In the genomic region with DNA sequence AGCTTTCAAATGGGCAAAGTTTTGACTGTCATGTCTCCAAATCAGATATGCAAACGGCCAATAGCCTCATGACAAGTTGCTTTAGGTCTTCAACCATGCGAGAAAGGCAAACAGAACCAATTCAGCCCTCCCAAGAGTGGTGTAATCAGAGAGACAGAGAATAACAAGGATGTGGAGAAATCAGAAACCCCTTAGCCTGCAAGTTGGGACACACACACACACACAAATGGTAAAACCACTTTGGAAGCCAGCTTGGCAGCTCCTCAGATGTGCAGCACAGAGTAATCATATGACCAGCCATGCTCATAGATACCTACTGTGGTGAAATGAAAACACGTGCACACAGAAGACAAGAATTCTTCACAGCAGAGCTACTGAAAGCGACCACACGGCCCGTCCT, we compare ENCODE assay signal across 18 mouse cellular contexts.
DNase-seq lines count a peak whose midpoint lies in the region; ATAC-seq lines count a peak whose summit lies in the region.
"Had no signal": no experiment of that assay in that cellular context is flagged by ENCODE, and none has a peak within 500 bp of the region (broad histone marks: within the 10 kb centered on the region; RNA-seq: fewer than 3 reads in every experiment).

No protein-coding gene starts in this region.

- intact Hi-C loops in heart, postnatal 14 days (cut with DNase I), result no loop called here

- no peaks in the 10 kb centered on the region for H3K4me1 ChIP-seq in forebrain, embryonic 11.5 days (replicated peaks; ENCODE audit: control insufficient read depth, insufficient read depth, low read length)
- H3K4me1 ChIP-seq in forebrain, embryonic 16.5 days (replicated peaks; ENCODE audit: control insufficient read depth, insufficient read depth, low read length), result no peaks in the 10 kb centered on the region
- H3K4me1 ChIP-seq in heart, embryonic 10.5 days, result peaks cover 18% of the 10 kb centered on the region
- H3K4me1 ChIP-seq: forebrain, embryonic 13.5 days; forebrain, embryonic 15.5 days had no signal

- no peaks in the 10 kb centered on the region for H3K36me3 ChIP-seq in forebrain, embryonic 11.5 days (ENCODE audit: control insufficient read depth, insufficient read depth, low read length)
- H3K36me3 ChIP-seq in forebrain, embryonic 16.5 days (ENCODE audit: control insufficient read depth, insufficient read depth), result no peaks in the 10 kb centered on the region
- H3K36me3 ChIP-seq in heart, embryonic 10.5 days, result no peaks in the 10 kb centered on the region
- H3K36me3 ChIP-seq: embryonic facial prominence, embryonic 13.5 days; forebrain, embryonic 10.5 days; forebrain, embryonic 15.5 days had no signal

- no peak overlapping the region for H3K4me2 ChIP-seq in forebrain, embryonic 11.5 days (ENCODE audit: low read depth, low read length, severe bottlenecking)
- H3K4me2 ChIP-seq in forebrain, embryonic 16.5 days (ENCODE audit: low read length), result no peak overlapping the region
- H3K4me2 ChIP-seq: embryonic facial prominence, embryonic 13.5 days; forebrain, embryonic 13.5 days; forebrain, embryonic 15.5 days had no signal

- WGBS in forebrain, embryonic 11.5 days, result 86% methylated on average over 6 of the region's 6 CpGs
- 76% methylated on average over 6 of the region's 6 CpGs for WGBS in forebrain, embryonic 16.5 days
- WGBS in heart, embryonic 10.5 days, result 78% methylated on average over 6 of the region's 6 CpGs

- no peaks in the 10 kb centered on the region for H3K9me3 ChIP-seq in forebrain, embryonic 11.5 days (ENCODE audit: control insufficient read depth, low read length)
- no peaks in the 10 kb centered on the region for H3K9me3 ChIP-seq in forebrain, embryonic 16.5 days (ENCODE audit: control insufficient read depth, low read length)
- no peaks in the 10 kb centered on the region for H3K9me3 ChIP-seq in heart, embryonic 10.5 days
- H3K9me3 ChIP-seq: embryonic facial prominence, embryonic 13.5 days; forebrain, embryonic 10.5 days; forebrain, embryonic 13.5 days; forebrain, embryonic 15.5 days had no signal

- H3K27ac ChIP-seq in forebrain, embryonic 11.5 days (ENCODE audit: low read depth, low read length), result no peak overlapping the region
- no peak overlapping the region for H3K27ac ChIP-seq in forebrain, embryonic 16.5 days (ENCODE audit: low read length)
- no peak overlapping the region for H3K27ac ChIP-seq in heart, embryonic 10.5 days
- H3K27ac ChIP-seq: embryonic facial prominence, embryonic 13.5 days; forebrain, embryonic 10.5 days; forebrain, embryonic 13.5 days; forebrain, embryonic 15.5 days had no signal

- no peak for ATAC-seq in forebrain, embryonic 11.5 days (replicated peaks; ENCODE audit: low FRiP score)
- ATAC-seq in forebrain, embryonic 16.5 days, result no peak
- ATAC-seq: forebrain, embryonic 13.5 days; forebrain, embryonic 15.5 days had no signal

- DNase-seq in forebrain, embryonic 11.5 days (ENCODE audit: low spot score), result peak; percentile 9
- peak; percentile 61 for DNase-seq in heart, embryonic 10.5 days (ENCODE audit: low spot score)
- DNase-seq in heart, postnatal 14 days, result no peak
- peak; percentile 24 for DNase-seq in gonadal fat pad, adult 2 months (ENCODE audit: low read depth)
- DNase-seq in adrenal gland, adult 18-20 months (ENCODE audit: low spot score in 2 of 2), result no peak
- DNase-seq: adrenal gland, adult 8-10 months; adrenal gland, postnatal 14 days; adrenal gland, postnatal 36 days; cerebellum, adult 11-12 months; cerebellum, adult 2 months; cerebellum, adult 9-10 months; cerebellum, postnatal 10 days; cerebellum, postnatal 25 days had no signal

- H3K9ac ChIP-seq in forebrain, embryonic 11.5 days (ENCODE audit: low read length), result no peak overlapping the region
- no peak overlapping the region for H3K9ac ChIP-seq in forebrain, embryonic 16.5 days (replicated peaks; ENCODE audit: low read depth, low read length)
- H3K9ac ChIP-seq: embryonic facial prominence, embryonic 13.5 days; forebrain, embryonic 13.5 days; forebrain, embryonic 15.5 days had no signal

- no peak overlapping the region for H3K4me3 ChIP-seq in forebrain, embryonic 11.5 days (ENCODE audit: low read depth, low read length)
- no peak overlapping the region for H3K4me3 ChIP-seq in forebrain, embryonic 16.5 days (replicated peaks; ENCODE audit: low read length)
- no peak overlapping the region for H3K4me3 ChIP-seq in heart, embryonic 10.5 days
- H3K4me3 ChIP-seq: embryonic facial prominence, embryonic 13.5 days; forebrain, embryonic 10.5 days; forebrain, embryonic 13.5 days; forebrain, embryonic 15.5 days had no signal

- H3K27me3 ChIP-seq in forebrain, embryonic 11.5 days (ENCODE audit: control insufficient read depth, insufficient read depth, low read length), result no peaks in the 10 kb centered on the region
- H3K27me3 ChIP-seq in forebrain, embryonic 16.5 days (replicated peaks; ENCODE audit: control insufficient read depth, insufficient read depth, low read length), result no peaks in the 10 kb centered on the region
- H3K27me3 ChIP-seq in heart, embryonic 10.5 days (ENCODE audit: insufficient read depth, poor library complexity, severe bottlenecking), result peaks cover 14% of the 10 kb centered on the region; the same call in 1 of the 2 replicates
- H3K27me3 ChIP-seq: forebrain, embryonic 15.5 days had no signal

Comparison
In these comparisons a context has a peak if more than half of its experiments do, and no peak if none do; other contexts are left out.
1. DNase-seq: peak in forebrain, embryonic 11.5 days (single experiment), heart, embryonic 10.5 days (single experiment) and gonadal fat pad, adult 2 months (single experiment); none in heart, postnatal 14 days (0 of 2) and adrenal gland, adult 18-20 months (0 of 2).